Mouse (Mus musculus): ENCODE data around the gene Htra3. TPM values are rescaled to one million over a fixed set of nuclear protein-coding genes. Genes with fewer than 3 reads are reported as not detected.

Gene Htra3
- total and polyA plus RNA-seq, 3 experiments = not detected

- H3K36me3 ChIP-seq (ENCODE audit: control insufficient read depth in 1 of 2, insufficient read depth in 2 of 2, low read length in 2 of 2) = no peaks in the 10 kb centered on the region
- no peak for TF ChIP-seq MAX (IDR thresholded peaks at IDR 0.05; ENCODE audit: low read length)
- TF ChIP-seq NRF1 (IDR thresholded peaks at IDR 0.05; ENCODE audit: insufficient read depth, low read depth, low read length, poor library complexity, severe bottlenecking) = no peak
- no peak for TF ChIP-seq TAL1 (IDR thresholded peaks at IDR 0.05; ENCODE audit: low read length)
- TF ChIP-seq TCF12 (IDR thresholded peaks at IDR 0.05; ENCODE audit: low read depth, low read length) = no peak
- no peak for TF ChIP-seq USF2 (IDR thresholded peaks at IDR 0.05; ENCODE audit: borderline replicate concordance in 1 of 2, insufficient read depth in 1 of 2, low read depth in 1 of 2, low read length in 2 of 2)
- TF ChIP-seq CHD2 (IDR thresholded peaks at IDR 0.05; ENCODE audit: low read length) = no peak
- TF ChIP-seq MYC (IDR thresholded peaks at IDR 0.05; ENCODE audit: low read depth, low read length) = no peak
- TF ChIP-seq KAT2A (conservative IDR thresholded peaks at IDR 0.05; ENCODE audit: low read depth, low read length) = no peak
- no peak for TF ChIP-seq GABPA (IDR thresholded peaks at IDR 0.05; ENCODE audit: low read depth, low read length)
- TF ChIP-seq POLR2A (IDR thresholded peaks at IDR 0.05; ENCODE audit: control insufficient read depth in 1 of 2, insufficient read depth in 1 of 2, low read depth in 1 of 2, low read length in 2 of 2, poor library complexity in 1 of 2) = no peak
- TF ChIP-seq ZKSCAN1 (IDR thresholded peaks at IDR 0.05; ENCODE audit: low read depth, low read length) = no peak
- TF ChIP-seq POLR2AphosphoS5 (IDR thresholded peaks at IDR 0.05; ENCODE audit: borderline replicate concordance, low read depth, low read length) = no peak
- TF ChIP-seq SIN3A (IDR thresholded peaks at IDR 0.05; ENCODE audit: low read length) = no peak
- no peak for TF ChIP-seq MAZ (IDR thresholded peaks at IDR 0.05; ENCODE audit: low read depth, low read length)
Observed at GRCm38 (mm10) chr5:35727447-35727846, 47.9 kb upstream of the Htra3 start.

GRCm38 (mm10) chr5:35725840-35726239 lies 46.3 kb upstream of the Htra3 start:
- Histone ChIP-seq H3K27ac (ENCODE audit: control insufficient read depth, low read depth, low read length) (no peak overlapping the region), H3K4me3 (ENCODE audit: control insufficient read depth in 1 of 2, insufficient read depth in 1 of 2, low read depth in 2 of 2, low read length in 2 of 2) (no peak overlapping the region), H3K4me1 (ENCODE audit: control insufficient read depth in 1 of 2, insufficient read depth in 2 of 2, low read length in 2 of 2) (no peaks in the 10 kb centered on the region), H3K36me3 (ENCODE audit: control insufficient read depth in 1 of 2, insufficient read depth in 2 of 2, low read length in 2 of 2) (no peaks in the 10 kb centered on the region), H3K9ac (ENCODE audit: control insufficient read depth, low read depth, low read length, poor library complexity, severe bottlenecking) (no peak overlapping the region), H3K79me2 (ENCODE audit: control insufficient read depth, insufficient read depth, low read length, poor library complexity) (no peaks in the 10 kb centered on the region), H3K27me3 (ENCODE audit: control insufficient read depth in 1 of 2, insufficient read depth in 2 of 2, low read length in 2 of 2) (no peaks in the 10 kb centered on the region), H3K9me3 (replicated peaks; ENCODE audit: insufficient read depth, low read length) (no peaks in the 10 kb centered on the region)
- DNase-seq (ENCODE audit: low read depth, low spot score) = no peak
- TF ChIP-seq NELFE (IDR thresholded peaks at IDR 0.05; ENCODE audit: low read depth, low read length) (no peak), RCOR1 (IDR thresholded peaks at IDR 0.05; ENCODE audit: low read depth, low read length) (no peak), JUND (IDR thresholded peaks at IDR 0.05; ENCODE audit: low read depth, low read length) (no peak), GATA1 (IDR thresholded peaks at IDR 0.05; ENCODE audit: low read depth, low read length) (no peak), ETS1 (IDR thresholded peaks at IDR 0.05; ENCODE audit: low read depth, low read length) (no peak)

More at GRCm38 (mm10) chr5:35727447-35727846, 47.9 kb upstream of the Htra3 start:
- Histone ChIP-seq H3K9me3 (replicated peaks; ENCODE audit: insufficient read depth, low read length) (no peaks in the 10 kb centered on the region), H3K79me2 (ENCODE audit: control insufficient read depth, insufficient read depth, low read length, poor library complexity) (no peaks in the 10 kb centered on the region), H3K27me3 (ENCODE audit: control insufficient read depth in 1 of 2, insufficient read depth in 2 of 2, low read length in 2 of 2) (no peaks in the 10 kb centered on the region), H3K9ac (ENCODE audit: control insufficient read depth, low read depth, low read length, poor library complexity, severe bottlenecking) (no peak overlapping the region), H3K4me1 (ENCODE audit: control insufficient read depth in 1 of 2, insufficient read depth in 2 of 2, low read length in 2 of 2) (no peaks in the 10 kb centered on the region), H3K27ac (ENCODE audit: control insufficient read depth, low read depth, low read length) (no peak overlapping the region), H3K4me3 (ENCODE audit: control insufficient read depth in 1 of 2, insufficient read depth in 1 of 2, low read depth in 2 of 2, low read length in 2 of 2) (no peak overlapping the region)
- DNase-seq (ENCODE audit: low read depth, low spot score) = no peak

Measured in MEL (cell line).